Mouse (Mus musculus): ENCODE measurements around the gene C330007P06Rik.
"Not testable (repeated sequence)": the region's sequence is repeated elsewhere in the genome, so short reads cannot be mapped to it uniquely, and the experiment has no call there.

C330007P06Rik gene

DNA sequence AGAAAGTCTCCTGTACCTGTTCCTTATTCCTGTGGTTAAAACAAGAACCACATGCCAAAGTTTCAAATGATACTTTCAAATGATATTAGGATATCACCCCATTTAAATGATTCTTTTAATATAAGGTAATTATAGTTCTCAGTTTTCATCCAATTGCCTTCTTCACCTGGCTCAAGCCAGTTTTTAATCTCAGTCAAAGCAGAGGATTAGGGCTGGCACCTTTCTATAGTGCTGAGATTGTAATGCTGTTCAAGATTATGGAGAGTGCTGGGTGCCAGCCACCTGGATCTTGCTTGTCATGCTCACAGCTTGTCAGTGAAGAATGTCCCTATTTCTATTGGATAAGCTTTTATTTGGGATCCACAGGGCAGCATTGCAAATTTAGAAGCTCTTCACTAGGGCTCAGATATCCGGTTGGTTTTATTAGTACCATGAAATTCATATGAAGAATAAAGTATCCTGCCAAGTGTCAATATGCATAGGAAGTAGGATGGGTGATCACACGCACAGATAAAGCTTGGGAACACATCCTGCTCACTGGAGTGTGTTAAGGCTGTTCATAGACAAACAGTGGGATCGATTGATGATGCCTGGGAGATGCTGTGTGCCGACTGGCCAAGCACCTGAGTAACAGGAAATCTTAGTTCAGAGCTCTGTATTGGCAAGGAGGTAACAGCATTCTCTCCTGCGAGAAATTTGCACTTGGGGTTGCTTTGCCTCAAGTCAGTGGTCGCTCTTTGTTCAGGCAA lies 74.6 kb downstream of the C330007P06Rik start:
- no peak for DNase-seq (ENCODE audit: low spot score)

GRCm38 (mm10) chrX:36796734-36797133 lies 77.2 kb downstream of the C330007P06Rik start:
- DNase-seq (ENCODE audit: low spot score), result not testable (repeated sequence)

GRCm38 (mm10) chrX:36796163-36796581 lies 77.7 kb downstream of the C330007P06Rik start:
- peak; percentile 76 for DNase-seq (ENCODE audit: low spot score)

DNA sequence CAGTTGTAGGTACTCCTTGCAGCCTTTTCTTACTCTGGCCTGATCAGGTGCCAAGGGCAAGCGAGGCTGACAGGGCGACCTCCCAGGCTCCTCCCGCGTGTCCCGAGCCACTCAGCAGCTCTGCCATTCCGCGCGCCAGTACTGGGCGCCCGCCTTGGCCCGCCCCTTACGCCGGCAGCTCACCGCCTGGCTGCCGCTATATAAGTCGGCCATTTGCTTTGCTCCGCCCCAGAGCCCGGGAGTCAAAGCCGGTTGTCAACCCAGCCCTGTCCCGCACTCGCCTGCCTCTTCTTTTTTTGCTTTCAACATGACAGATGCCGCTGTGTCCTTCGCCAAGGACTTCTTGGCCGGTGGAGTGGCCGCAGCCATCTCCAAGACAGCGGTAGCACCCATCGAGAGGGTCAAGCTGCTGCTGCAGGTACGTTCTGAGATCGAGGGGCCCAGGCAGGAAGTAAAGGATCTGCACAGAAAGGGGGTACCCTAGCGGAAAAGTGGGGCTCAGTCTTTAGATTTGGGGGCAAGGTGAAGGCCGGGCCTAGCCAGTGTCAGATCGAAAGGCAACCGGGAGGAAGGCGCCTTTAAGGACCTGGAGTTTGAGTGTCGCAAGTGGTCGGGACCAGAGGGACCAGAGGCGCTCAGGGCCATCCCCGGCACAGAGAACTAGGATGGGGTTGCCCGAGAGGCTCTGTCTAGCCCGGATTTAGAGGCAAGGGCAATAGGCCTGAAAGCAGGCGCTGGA lies 78.3 kb downstream of the C330007P06Rik start, which contains the start of gene Slc25a5:
Gene Slc25a5 (plus strand): TSS at position 228 of the 739 bp plus-strand sequence.
- DNase-seq (ENCODE audit: low spot score), result peak; percentile 89

GRCm38 (mm10) chrX:36794571-36794970 lies 79.3 kb downstream of the C330007P06Rik start:
- DNase-seq (ENCODE audit: low spot score), result no peak

- no peak for DNase-seq (ENCODE audit: low spot score)
Measured at GRCm38 (mm10) chrX:36789360-36789759, 84.6 kb downstream of the C330007P06Rik start.

DNA sequence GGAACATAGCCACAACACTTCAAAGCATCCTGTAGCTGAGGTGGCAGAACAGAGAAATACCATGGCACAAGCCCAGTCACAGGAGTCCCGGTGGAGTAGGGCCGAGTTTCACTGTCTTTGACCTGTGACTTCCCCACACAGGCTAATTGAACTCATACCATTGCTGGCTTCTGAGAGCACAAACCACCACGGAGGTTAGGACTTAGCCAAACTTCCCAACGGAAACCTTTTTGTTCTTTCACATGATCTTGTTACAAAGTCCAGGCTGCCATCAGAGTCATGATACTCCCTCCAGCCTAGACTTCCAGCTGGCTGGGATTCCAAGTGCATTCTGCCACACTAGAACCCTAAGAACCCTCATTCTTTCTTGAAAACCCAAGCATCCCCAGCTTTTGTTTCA lies 96.2 kb downstream of the C330007P06Rik start:
- DNase-seq (ENCODE audit: low spot score), result no peak

GRCm38 (mm10) chrX:36775520-36775919 lies 98.4 kb downstream of the C330007P06Rik start:
- no peak for DNase-seq (ENCODE audit: low spot score)
